Mouse (Mus musculus) liver, embryonic 16.5 days (tissue): ENCODE results near the gene Fyn. TPM values are rescaled to one million over a fixed set of nuclear protein-coding genes. Genes with fewer than 3 reads are reported as not detected.

Source experiments
- ATAC-seq: fragments of 200-750 bp; cut with Nextera tagmentation; 2 replicates; pipeline ENCODE4 v1.8.0; 2017; ENCODE audit warnings: low read depth, mild to moderate bottlenecking, moderate number of reproducible peaks, moderate library complexity
- H3K27ac ChIP-seq: fragments of 300-500 bp; sonication (generic); 2 replicates; pipeline ENCODE4 v1.5.1; 2014; ENCODE audit warnings: mild to moderate bottlenecking, low read length
- H3K27me3 ChIP-seq: fragments of 300-500 bp; sonication (generic); 2 replicates; pipeline ENCODE4 v1.6.1; 2014; ENCODE audit warnings: low read depth, low read length, mixed read lengths; ENCODE audit not compliant: control insufficient read depth, insufficient read depth
- H3K36me3 ChIP-seq: fragments of 300-500 bp; sonication (generic); 2 replicates; pipeline ENCODE4 v1.6.1; 2014; ENCODE audit warnings: mild to moderate bottlenecking; ENCODE audit not compliant: control insufficient read depth, insufficient read depth
- H3K4me1 ChIP-seq: fragments of 300-500 bp; sonication (generic); 2 replicates; pipeline ENCODE4 v1.6.1; 2014; ENCODE audit warnings: low read depth, low read length, mixed read lengths; ENCODE audit not compliant: control insufficient read depth
- H3K4me2 ChIP-seq: fragments of 300-500 bp; sonication (generic); 2 replicates; pipeline ENCODE4 v1.6.1; 2014; ENCODE audit warnings: low read depth, low read length, mixed read lengths
- H3K4me3 ChIP-seq: fragments of 300-500 bp; sonication (generic); 2 replicates; pipeline ENCODE4 v1.5.1; 2014; ENCODE audit warnings: low read depth, mild to moderate bottlenecking, low read length
- H3K9ac ChIP-seq: fragments of 300-500 bp; sonication (generic); 2 replicates; pipeline ENCODE4 v1.6.1; 2014; ENCODE audit warnings: low read depth, low read length
- H3K9me3 ChIP-seq: fragments of 300-500 bp; sonication (generic); replicated peaks from 2 replicates; pipeline ENCODE4 v1.6.1; 2016; ENCODE audit warnings: low read length; ENCODE audit not compliant: control insufficient read depth
- WGBS: fragments of 180-500 bp; shearing (Covaris S2); extraction: QIAGEN DNeasy Blood & Tissue Kit; methylation state at CpG from one replicate; pipeline ENCODE4 v1.1.7; 2014; ENCODE audit not compliant: insufficient replicate concordance; 5-methylcytosine and 5-hydroxymethylcytosine counted together
- polyA plus RNA-seq: library from polyadenylated mRNA; unstranded; fragments of >200 nt; fragmentation: Nextera tagmentation; extraction: Ambion mirVana; gene quantifications from 2 replicates; pipeline ENCODE4 v1.2.1, GENCODE M21; 2015

Fyn gene
- polyA plus RNA-seq, 1 experiment from 2014 or later: 5.9 TPM

- no peak for ATAC-seq
- H3K27me3 ChIP-seq: no peaks in the 10 kb centered on the region
- peaks cover 8% of the 10 kb centered on the region for H3K36me3 ChIP-seq
- H3K4me1 ChIP-seq: peaks cover 4% of the 10 kb centered on the region
- WGBS: 73% methylated on average over 11 of the region's 11 CpGs
- no peak overlapping the region for H3K27ac ChIP-seq
- no peak overlapping the region for H3K4me2 ChIP-seq
- no peak overlapping the region for H3K9ac ChIP-seq
- no peaks in the 10 kb centered on the region; the same call in 1 of the 2 replicates for H3K9me3 ChIP-seq
- no peak overlapping the region for H3K4me3 ChIP-seq
Measured at GRCm38 (mm10) chr10:39387556-39387955, 18.9 kb downstream of the Fyn start.

- no peak overlapping the region for H3K4me3 ChIP-seq
- no peaks in the 10 kb centered on the region; the same call in 1 of the 2 replicates for H3K9me3 ChIP-seq
- H3K9ac ChIP-seq: no peak overlapping the region
- no peak overlapping the region for H3K27ac ChIP-seq
- peaks cover 4% of the 10 kb centered on the region for H3K4me1 ChIP-seq
- ATAC-seq: peak; percentile 83
- 55% methylated on average over 3 of the region's 3 CpGs for WGBS
- H3K36me3 ChIP-seq: peaks cover 8% of the 10 kb centered on the region
- H3K4me2 ChIP-seq: no peak overlapping the region
- no peaks in the 10 kb centered on the region for H3K27me3 ChIP-seq
Measured at GRCm38 (mm10) chr10:39388144-39388543, 19.5 kb downstream of the Fyn start.

DNA sequence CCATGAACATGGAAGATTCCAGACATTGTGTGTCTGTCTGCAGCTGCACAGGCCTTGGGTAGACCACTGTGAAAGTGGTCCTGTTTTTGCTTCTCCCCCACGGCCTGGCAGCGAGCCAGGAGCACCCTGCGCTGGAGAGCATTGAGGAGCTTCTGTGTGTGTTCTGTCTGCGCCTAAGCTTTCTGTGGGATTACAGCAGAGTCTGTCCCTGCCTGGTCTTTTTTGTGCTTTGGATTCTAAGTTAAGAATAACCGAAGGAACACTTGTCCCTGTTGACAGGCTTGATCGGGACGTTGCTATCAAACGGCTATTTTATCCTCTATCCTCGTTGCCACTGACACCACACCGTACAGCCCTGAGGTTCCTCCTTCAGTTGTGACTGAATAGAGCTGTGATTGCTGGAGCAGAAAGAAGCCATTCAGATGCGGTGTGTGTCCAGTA lies 20.8 kb downstream of the Fyn start:
- Histone ChIP-seq H3K4me2 (no peak overlapping the region), H3K9me3 (no peaks in the 10 kb centered on the region; the same call in 1 of the 2 replicates), H3K27ac (no peak overlapping the region), H3K4me3 (no peak overlapping the region), H3K9ac (no peak overlapping the region), H3K4me1 (peaks cover 4% of the 10 kb centered on the region), H3K36me3 (peaks cover 8% of the 10 kb centered on the region), H3K27me3 (no peaks in the 10 kb centered on the region)
- no peak for ATAC-seq
- 80% methylated on average over 11 of the region's 11 CpGs for WGBS

GRCm38 (mm10) chr10:39390541-39390940 lies 21.9 kb downstream of the Fyn start:
- H3K36me3 ChIP-seq: peaks cover 8% of the 10 kb centered on the region
- H3K4me2 ChIP-seq: no peak overlapping the region
- H3K9me3 ChIP-seq: no peaks in the 10 kb centered on the region; the same call in 1 of the 2 replicates
- no peak for ATAC-seq
- no peak overlapping the region for H3K9ac ChIP-seq
- WGBS: 85% methylated on average over 7 of the region's 7 CpGs
- H3K4me3 ChIP-seq: no peak overlapping the region
- no peaks in the 10 kb centered on the region for H3K27me3 ChIP-seq
- H3K27ac ChIP-seq: no peak overlapping the region
- peaks cover 4% of the 10 kb centered on the region for H3K4me1 ChIP-seq

- H3K36me3 ChIP-seq: peaks cover 8% of the 10 kb centered on the region
- H3K27me3 ChIP-seq: no peaks in the 10 kb centered on the region
- WGBS: 65% methylated on average over 6 of the region's 6 CpGs
- H3K9ac ChIP-seq: no peak overlapping the region
- H3K9me3 ChIP-seq: no peaks in the 10 kb centered on the region; the same call in 1 of the 2 replicates
- no peak overlapping the region for H3K27ac ChIP-seq
- no peak overlapping the region for H3K4me3 ChIP-seq
- ATAC-seq: no peak
- H3K4me1 ChIP-seq: no peaks in the 10 kb centered on the region
- no peak overlapping the region for H3K4me2 ChIP-seq
Measured at GRCm38 (mm10) chr10:39392900-39393483, 24.3 kb downstream of the Fyn start.

DNA sequence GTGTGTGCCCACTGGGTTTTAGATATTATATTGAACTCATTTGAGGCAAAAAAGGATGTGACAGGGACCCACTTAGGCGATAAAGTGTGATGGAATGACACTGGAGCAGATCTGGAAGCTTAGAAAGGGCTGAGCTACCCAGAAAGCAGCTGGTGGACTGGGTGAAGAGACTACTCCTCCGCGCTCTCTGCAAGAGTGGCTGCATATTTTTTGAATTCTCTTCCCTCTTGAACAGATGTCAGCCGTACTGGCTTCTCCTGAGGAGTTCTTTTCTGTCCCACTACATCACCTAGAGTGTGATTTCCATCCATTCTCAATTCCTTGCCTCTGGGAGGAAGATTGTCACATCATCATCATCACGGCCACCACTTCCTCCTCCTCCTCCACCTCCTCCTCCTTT lies 26.9 kb downstream of the Fyn start:
- no peak for ATAC-seq
- 75% methylated on average over 5 of the region's 5 CpGs for WGBS
- no peaks in the 10 kb centered on the region; the same call in 1 of the 2 replicates for H3K9me3 ChIP-seq

DNA sequence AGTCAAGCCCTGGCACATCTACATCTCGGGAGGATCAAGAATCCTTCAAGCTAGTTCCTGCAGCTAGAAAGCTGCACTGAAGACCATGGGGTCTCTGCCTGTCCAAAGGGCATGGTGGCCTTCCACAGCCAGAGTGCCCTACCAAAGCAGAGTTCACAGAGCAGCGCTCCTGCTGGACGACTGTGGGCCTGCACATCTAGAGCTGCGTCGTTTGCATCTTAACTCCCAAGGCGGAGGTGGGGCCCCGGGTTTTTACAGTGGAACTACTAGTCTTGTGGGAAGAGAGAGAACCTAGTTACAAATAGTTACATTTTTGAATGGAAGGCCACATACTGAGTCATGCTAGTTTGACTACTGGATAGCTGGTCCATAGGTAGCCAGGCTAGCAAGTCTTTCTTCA lies 30.3 kb downstream of the Fyn start:
- WGBS: 68% methylated on average over 7 of the region's 7 CpGs
- Histone ChIP-seq H3K27me3 (no peaks in the 10 kb centered on the region), H3K9ac (no peak overlapping the region), H3K4me2 (no peak overlapping the region), H3K4me3 (no peak overlapping the region), H3K9me3 (no peaks in the 10 kb centered on the region), H3K36me3 (no peaks in the 10 kb centered on the region; the same call in 1 of the 2 replicates), H3K27ac (no peak overlapping the region), H3K4me1 (no peaks in the 10 kb centered on the region)
- ATAC-seq: no peak

More for the DNA sequence above, 26.9 kb downstream of the Fyn start:
- Histone ChIP-seq H3K27me3 (no peaks in the 10 kb centered on the region), H3K36me3 (peaks cover 8% of the 10 kb centered on the region), H3K9ac (no peak overlapping the region), H3K27ac (no peak overlapping the region), H3K4me3 (no peak overlapping the region), H3K4me2 (no peak overlapping the region), H3K4me1 (no peaks in the 10 kb centered on the region)

- Histone ChIP-seq H3K4me2 (no peak overlapping the region), H3K9ac (no peak overlapping the region), H3K4me3 (no peak overlapping the region), H3K36me3 (no peaks in the 10 kb centered on the region; the same call in 1 of the 2 replicates), H3K27ac (no peak overlapping the region), H3K4me1 (no peaks in the 10 kb centered on the region), H3K9me3 (no peaks in the 10 kb centered on the region), H3K27me3 (no peaks in the 10 kb centered on the region)
- 81% methylated on average over 5 of the region's 5 CpGs for WGBS
- ATAC-seq: no peak
Measured at GRCm38 (mm10) chr10:39400155-39400554, 31.5 kb downstream of the Fyn start.

DNA sequence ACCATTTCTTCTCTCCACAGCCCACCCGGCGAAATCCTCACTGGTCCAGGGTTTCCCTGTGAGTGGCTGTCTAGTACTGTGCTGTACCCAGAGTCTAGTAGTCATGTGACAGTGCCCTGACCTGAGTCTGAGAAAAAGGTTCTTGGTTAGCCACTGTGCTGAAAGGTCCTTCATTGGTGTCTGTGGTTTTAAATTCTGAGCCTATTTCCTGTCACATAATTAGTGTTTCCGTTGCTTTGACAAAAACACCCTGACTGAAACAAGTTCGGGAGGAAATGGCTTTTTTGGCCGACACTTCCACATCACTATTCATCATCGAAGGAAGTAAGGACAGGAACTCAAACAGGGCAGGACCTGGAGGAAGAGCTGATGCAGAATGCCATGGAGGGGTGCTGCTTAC lies 33.8 kb downstream of the Fyn start:
- 44% methylated on average over 6 of the region's 6 CpGs for WGBS
- no peaks in the 10 kb centered on the region; the same call in 1 of the 2 replicates for H3K4me1 ChIP-seq
- H3K4me3 ChIP-seq: no peak overlapping the region
- H3K27ac ChIP-seq: no peak overlapping the region
- no peaks in the 10 kb centered on the region for H3K9me3 ChIP-seq
- H3K36me3 ChIP-seq: no peaks in the 10 kb centered on the region; the same call in 1 of the 2 replicates
- no peak overlapping the region for H3K9ac ChIP-seq
- ATAC-seq: no peak
- no peaks in the 10 kb centered on the region for H3K27me3 ChIP-seq
- no peak overlapping the region for H3K4me2 ChIP-seq
